Mouse (Mus musculus) R1 (cell line): Measurements from ENCODE around the gene Dhcr24.
A peak's percentile ranks its signal among the peaks of the same experiment; 100 is the strongest.

Experiments
- DNase-seq: peaks from one replicate; pipeline ENCODE4 v3.0.0-alpha.2; 2018; ENCODE audit warnings: low read depth, low spot score

Gene Dhcr24

DNA sequence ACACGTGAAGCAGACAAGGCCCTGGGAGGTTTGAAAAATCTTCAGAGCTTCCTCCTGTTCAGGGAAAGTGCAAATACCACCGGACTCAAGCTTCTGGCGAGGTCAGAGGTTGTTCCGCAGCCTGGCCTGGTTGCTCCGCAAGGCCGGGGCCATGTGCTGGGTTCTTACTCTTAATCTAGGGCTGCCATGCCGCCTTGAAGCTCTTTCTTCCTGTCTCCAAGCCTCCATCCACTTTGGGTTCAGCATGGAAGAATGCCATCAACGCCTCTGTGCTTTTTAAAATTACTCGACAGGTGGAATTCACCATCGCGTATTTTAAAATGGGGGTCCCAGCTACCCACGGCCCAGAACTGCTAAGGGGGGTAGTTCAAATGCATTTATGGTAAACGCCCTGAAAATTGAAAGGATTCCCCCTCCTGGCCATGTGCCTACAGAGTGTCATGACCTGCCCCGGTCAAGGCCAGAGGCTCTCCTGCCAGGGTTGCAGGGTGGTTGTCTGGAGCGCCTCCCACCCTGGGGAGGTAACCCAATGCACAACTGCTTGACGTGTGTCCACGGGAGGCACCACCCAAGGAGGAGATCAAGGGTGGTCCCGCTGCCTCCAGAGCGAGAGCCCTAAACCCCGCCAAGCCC, 509 bp upstream of the Dhcr24 start:
- no peak for DNase-seq

DNA sequence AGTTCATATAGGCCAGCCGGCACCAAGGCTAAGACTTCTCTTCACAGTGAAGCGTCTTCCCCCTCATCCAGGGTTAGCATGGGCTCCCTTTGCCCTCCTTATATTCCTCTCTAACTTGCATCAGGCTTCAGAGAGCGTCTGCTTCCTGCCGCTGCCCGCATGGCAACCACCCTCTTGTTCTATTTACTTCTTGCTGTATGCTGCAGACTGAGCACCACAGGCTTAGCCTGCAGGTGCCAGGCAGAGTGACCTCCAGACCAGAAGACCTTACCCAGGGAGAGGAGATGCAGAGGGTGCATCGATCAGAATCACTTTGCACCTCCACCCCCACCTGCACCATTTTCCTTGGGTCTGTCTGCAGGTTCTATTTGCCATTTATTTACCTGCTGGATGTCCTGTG, 1.2 kb downstream of the Dhcr24 start:
- no peak for DNase-seq

DNA sequence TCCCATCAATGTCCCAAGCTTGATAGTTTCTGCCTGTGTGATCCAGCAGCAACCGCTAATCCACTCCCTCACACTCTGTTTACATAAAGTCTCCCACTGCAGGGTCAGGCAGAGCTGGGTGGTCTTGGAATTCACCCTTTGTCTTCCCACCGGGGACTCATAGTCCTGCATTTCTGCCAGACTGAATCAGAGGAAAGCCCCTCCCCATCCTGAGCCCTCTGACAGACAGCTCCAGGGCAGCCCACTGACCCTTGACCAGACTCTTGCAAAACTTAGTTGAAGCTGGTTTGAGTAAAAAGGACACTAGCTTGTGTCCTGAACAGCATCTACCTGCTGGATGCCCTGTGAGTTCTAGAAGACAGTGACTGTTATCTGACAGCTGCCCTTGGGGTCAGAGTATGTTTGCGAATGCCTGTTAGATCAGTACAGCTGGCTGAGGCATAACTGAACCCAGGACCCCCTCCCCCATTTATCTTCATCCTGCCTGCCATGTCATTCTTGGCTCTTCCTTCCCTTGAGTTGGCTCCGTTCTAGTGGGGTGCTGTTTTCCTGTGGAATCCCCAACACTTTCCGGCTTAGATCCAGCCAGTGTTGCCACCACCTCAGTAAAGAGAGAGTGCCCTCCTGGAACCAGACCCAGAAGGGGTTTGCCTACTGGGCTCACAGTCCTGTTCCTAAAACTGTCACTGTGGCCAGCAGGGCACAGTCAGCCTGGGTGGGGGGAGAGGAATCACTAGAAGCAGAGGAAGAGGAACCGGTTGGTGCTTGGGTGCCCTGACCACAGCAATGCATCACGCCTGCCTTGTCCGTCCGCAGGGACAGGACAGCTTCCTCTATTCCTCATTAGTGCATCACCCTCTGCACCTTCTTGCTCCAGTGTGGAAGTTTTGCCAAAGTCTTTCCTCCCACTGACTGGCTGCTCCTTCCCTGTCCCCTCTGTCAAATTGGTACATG, 2.3 kb downstream of the Dhcr24 start:
- no peak for DNase-seq

DNA sequence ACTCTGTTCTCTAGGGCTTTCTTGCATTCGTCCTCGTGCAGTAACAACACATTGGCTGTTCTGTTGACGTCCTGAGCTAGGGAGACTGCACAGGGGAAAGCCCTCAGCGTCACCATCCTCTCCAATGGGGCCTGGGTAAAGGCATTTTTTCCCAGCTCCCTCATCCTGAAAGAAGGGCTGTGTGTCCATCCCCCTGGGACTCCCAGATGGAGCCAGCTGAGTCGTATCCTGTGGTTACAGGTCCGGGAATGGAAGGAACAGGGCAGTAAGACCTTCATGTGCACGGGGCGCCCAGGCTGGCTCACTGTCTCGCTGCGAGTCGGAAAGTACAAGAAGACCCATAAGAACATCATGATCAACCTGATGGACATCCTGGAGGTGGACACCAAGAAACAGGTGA, 3.3 kb downstream of the Dhcr24 start:
- DNase-seq = no peak

DNA sequence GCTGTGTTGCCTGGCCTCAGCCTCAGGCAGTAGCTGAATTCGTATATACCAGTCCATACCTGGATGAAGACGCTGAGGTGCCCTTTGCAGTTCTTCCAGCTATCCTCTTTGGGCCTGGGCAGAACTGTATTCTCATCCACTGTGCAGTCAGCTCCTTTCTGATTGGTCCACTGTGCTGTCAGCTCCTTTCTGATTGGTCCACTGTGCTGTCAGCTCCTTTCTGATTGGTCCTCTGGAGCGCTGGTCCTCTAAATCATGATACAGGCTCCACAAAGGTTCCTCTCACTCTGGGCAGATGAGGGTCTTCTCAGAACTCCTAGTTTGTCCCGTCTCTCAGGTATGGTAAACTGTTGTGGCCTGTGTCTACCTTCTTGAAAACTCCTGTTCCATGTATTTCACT, 8.8 kb downstream of the Dhcr24 start:
- DNase-seq = peak; percentile 89

DNA sequence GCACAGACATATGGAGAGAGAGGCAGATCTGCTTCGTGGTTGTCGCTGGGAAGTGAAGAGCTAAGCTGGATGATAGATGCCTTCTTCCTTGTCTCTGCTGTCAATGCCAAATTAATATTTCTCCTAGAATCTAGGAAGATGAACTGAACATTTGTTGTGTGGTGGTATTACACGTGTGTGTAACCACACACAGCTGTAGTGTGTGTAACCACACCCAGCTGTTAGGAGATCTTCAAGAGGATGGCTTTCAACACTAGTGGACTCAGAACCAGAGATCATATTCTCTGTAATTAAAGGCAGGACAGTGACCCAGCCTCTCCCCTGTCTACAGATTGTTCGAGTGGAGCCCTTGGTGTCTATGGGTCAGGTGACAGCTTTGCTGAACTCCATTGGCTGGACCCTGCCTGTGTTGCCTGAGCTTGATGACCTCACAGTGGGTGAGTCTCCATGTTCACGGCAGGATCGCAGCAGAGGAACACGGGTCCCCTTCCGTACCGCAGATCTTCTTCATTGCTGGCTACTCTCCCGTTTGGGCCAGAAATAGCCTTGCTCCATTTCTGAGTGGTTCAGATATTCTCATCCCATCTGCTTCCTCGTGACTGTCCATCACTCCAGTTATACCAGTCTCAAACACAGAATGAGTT, 10.4 kb downstream of the Dhcr24 start:
- DNase-seq = no peak

DNA sequence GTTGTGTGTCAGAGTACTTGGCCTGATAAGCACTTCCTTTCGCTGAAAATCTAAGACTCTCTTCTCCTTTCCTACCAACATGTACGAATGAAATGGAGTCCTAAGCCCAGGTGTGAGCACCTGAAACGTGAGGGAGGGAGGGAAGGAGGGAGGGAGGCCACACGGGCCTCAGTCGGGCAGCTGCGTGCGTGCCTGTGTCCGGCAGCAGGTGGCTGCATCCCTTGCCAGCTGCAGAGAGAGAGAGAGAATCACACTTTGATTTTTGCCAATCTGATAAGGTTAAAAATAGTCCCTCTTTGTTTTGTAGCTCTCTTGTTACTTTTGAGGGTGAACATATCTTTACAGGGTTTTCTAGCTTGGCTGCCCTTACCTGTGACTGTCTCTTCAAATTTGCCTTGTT, 14.2 kb downstream of the Dhcr24 start:
- DNase-seq = no peak

DNA sequence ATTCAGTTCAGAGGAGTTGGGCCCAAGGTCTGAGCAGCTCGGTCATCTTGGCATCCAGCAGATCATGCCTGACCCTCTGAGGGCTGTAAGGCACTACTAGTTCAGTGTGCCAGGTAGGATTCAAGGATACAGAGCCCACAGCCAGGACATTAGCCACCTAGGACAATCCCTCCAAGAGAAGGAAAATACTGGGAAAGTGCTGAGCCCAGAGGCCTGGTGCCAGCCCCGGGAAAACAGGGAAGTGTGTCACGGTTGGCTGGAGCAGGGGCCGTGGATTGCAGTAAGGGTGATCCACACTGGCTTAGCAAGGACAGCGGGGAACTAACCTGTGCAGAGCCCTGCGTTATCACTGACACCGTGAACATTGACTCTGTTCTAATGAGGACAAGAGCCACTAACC, 16.7 kb downstream of the Dhcr24 start:
- DNase-seq = no peak

DNA sequence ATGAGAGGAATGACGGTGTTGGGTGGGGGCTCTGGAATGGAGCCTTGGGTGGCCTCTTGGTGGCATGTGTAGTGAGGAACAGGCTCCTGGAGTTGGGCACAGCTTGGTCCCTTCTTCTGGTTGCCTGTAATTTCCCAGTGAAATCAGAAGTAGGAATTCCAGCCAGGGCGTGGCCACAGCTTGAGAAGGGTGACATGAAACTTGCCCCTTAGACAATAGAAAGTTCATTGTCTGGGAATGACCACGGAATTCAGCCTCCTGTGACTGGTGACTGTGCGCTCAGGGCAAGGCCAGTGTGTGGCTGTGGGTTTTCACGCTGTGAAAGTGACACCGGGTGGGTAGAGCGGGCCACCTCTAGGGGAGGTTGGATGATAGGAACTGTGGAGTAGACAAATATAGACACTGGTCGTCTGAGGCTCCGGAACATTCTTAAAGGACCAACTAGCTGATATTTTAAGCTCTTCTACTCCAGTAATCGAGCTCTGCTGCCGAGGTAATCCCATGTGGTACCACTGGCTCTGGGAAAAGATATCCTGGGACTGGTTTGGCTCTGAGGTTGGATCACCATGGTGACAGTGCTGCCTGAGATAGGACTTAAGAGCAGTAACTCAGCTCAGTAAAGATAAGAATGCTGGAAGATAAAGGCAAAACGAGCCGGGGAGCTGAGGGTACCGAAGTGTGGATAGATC, 20.5 kb downstream of the Dhcr24 start:
- DNase-seq = peak; percentile 53

DNA sequence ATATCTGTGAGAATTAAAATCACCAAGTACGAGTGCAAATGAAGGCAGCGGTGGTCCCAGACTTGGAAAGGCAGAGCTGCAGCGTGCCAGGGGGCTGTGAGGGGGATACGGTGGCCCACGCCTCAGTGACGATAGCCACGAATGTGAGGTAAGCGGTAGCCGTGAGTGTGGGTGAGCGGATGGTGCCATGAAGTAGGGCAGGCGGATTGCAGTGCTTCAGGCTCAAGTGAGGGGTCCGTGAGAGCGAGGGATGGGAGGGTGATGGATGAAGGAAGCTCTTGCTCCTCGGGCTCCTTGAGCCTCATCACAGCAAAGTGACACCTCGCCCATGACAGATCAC, 21.0 kb downstream of the Dhcr24 start:
- DNase-seq = no peak

DNA sequence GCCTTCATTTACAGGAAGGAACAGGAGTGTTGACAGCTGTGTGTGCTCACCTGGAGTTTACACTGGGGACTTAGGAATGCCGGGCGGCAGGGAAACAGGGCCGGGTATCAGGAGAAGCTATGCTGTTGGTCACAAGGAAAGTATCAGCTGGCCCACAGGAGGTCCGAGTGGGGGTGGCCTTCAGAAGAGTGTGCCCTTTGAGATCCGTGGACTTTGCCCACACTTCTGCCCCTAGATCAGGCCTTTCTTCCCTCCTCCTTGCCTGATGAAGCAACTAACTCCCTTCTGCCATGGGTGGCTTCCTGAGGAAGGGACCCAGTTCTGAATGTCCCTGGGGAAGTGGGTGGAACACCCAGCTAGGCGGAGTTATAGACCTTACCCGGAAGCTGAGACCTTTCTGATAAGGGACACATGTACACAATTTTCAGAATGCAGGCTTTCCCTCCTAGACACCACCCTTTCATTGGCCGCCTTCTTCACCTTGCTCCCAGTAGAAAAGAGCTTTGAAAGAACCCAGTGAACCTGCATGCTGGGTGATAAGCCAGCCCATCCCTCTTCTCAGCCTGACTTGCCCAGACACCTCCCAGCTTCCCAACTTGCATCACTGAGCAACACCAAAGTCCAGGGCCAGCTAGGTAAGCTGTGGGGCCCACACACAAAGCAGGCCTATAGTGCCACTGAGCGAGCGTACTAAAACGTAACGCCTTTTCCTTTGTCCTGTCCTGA, 21.8 kb downstream of the Dhcr24 start:
- no peak for DNase-seq

DNA sequence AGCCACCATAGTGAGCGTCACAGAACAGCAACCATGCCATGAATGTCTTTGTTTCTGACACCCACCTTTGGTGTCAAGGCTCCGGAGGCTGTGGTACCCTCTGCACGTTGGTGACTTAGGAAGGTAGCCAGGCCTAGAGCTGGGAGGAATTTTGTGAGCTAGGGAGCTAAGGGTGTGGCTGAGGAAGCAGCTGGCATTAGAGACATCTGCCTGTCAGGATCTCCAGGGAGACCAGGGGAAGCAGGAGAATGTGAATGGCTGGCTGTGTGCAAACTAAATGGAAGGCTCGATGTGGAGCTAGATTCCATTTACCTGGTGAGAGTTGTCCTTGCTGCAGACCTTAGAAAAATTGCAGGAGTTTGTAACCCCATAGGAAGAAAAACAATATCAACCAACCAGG, 23.8 kb downstream of the Dhcr24 start:
- DNase-seq = no peak

DNA sequence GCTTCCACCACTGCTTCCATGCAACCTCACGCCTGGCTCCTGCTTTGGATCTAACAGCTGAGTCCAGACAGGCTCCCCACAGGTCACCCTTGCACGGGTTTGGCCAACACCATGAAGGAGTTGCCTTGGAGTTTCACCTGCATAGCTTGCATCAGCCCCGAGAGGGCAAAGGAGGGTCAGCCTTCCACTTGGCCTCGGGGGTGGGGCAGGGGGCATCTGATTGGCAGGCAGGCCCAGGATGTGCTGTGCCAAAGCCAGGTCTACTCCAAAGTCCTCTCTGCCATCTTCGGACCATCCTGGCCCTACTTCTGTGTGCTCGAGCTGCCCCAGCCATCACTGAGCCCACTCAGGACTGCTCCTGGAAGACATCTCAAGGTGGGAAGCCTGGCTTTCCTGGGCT, 26.2 kb downstream of the Dhcr24 start:
- DNase-seq = no peak

DNA sequence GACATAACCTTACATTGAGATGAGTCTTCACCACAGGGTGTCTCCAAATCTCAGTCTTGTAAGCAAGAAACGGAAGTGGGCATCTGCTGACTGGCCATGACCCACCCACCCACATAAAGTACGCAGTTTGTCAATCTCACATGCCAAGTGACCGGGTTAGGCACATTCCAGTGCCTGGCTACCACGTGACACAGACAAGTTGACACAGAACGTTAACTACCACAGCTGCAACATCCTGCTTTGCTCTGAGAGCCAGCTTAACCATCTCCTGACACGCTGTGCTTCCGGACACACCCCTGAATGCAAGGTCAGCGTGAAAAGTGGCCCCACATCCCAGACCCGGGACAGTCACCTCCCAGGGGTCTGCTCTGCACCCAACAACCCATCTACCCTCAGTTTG, 29.3 kb downstream of the Dhcr24 start:
- peak; percentile 82 for DNase-seq

DNA sequence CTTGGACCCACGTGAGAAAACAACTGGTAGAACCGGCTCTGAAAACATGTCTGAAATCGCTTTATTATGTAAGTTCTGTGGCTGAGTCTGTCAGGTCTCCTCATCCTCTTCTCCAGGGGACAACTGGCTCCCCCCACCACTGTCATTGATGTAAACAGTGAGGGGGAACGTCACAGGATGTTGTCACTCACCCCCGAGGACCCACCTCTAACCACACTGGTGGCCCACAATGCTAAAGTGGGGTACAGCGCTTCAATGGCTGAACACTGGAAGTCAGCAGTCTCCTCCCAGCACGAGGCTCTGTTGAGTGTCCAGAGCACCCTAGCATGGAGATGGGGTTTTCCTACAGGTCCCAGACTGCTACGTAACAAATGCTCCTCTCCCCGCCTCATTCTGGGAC, 30.0 kb downstream of the Dhcr24 start:
- DNase-seq = no peak

DNA sequence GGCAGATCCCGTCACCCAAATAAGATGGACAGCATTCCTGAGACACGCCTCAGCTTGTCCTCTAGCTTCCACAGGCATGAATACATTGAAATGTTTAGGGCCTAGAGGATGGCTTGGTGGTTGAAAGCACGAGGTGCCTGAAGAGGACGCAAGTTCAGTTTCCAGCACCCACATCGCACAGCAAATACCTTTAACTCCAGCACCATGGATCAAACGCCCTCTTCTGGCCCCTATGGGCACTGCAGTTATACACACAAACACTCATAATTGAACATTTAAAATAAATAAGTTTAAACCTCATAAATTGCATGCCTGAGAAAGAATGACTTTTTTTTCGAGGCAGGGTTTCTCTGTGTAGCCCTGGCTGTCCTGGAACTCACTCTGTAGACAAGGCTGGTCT, 32.8 kb downstream of the Dhcr24 start:
- DNase-seq = peak; percentile 70

DNA sequence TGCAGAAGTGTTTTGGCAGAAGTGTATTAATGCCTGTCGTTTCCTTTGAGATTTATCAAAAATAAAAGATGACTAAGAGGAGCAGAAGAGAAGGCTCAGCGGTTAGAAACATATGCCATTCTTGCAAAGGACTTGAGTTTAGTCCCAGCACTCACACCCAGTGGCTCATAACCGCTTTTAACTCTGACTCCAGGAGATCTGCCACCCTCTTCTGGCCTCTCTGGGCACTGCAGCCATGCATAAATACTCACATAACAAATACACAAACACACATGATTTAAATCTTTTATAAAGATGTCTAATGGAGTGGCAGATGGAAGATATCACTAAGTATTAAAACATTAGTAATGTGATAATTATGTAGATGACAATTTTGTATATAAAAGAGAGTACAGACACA, 35.4 kb downstream of the Dhcr24 start:
- peak; percentile 77 for DNase-seq

DNA sequence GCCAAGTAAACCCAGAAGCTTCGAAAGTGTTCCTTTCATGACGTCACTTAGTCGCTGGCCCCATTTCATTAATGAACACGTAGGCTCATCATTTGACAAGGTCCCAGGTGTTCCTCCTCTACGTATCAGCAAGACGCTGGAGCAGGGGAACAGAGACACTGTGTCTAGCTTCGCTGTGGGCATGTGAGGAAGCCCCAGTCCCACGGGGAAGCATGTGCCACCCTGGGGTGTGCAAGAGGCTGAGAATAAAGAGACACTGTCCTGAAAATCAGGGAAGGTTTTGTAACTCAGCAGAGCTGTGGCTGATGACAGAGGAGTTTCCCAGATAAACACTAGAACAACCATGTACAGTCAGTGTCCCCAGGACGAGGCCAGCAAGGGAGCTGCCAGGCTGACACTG, 36.2 kb downstream of the Dhcr24 start:
- no peak for DNase-seq

DNA sequence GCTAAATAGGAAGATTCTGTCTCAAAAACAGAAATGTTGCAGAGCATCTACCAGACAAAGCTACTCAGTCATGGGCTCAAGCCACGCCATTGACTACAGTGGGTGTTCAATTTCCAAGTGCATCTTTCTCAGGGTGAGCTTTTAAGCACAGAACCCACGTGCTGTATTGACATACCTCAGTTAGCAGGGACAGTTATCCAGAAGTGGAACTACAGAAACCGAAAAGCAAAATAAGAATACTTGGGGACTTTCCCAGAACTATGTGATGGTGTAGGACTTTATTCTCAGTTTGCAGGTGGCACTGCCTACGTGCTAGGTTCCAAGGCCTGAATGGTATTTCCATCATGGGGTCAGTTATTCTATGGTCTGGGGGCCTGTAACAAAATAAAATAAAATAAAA, 36.9 kb downstream of the Dhcr24 start:
- no peak for DNase-seq

DNA sequence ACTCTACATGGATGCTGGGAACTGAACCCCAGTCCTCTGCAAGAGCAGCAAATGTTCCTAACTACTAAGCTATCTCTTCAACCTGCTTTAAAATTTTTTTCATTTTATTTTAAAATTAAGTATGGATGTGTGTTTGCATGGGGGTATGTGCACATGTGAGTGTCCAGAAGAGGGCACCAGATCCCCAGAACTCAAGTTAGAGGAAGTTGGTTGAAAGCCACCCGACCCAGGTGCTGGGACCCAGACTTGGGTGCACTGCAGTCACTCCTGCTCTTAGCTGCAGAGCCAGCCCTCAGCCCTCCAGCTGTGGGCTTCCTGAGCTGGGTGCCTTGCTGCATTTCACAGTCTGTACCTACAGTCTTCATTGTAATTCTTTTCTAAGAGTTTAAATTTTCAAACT, 38.6 kb downstream of the Dhcr24 start:
- peak; percentile 67 for DNase-seq

DNA sequence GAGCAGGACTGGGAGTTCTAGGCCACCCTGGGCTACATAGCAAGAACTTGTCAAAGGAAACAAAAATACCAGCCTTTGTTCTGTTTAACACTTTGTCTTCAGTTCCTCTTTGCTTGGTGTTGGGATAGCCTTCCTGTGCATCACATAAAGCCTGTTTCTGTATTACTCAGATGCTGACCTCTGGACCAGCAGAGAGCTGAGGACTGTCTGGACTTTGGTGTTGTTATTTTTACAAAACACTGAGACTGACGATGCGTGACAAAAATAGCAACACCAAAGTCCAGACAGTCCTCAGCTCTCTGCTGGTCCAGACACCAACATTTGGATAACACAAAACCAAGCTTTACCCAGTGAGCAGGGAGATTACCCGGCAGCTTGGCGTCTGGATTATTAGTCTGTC, 39.9 kb downstream of the Dhcr24 start:
- no peak for DNase-seq
